Mouse (Mus musculus) stomach, postnatal 0 days (tissue): ENCODE data around the gene Klhl8.

Experiments
- CTCF ChIP-seq: IDR thresholded peaks from 2 replicates; pipeline ENCODE4 v1.5.1; 2016; ENCODE audit warnings: antibody characterized with exemption, low read depth, mild to moderate bottlenecking, moderate library complexity
- EP300 ChIP-seq: optimal IDR thresholded peaks from 2 replicates; pipeline ENCODE3; 2016; ENCODE audit warnings: antibody characterized with exemption

- TF ChIP-seq CTCF (no peak), EP300 (no peak)
Observed at GRCm38 (mm10) chr5:103916595-103917356, 5.7 kb upstream of the Klhl8 start.
